36 mouse cellular contexts compared by ENCODE assay signal in genomic region chr4:96785086-96785485, GRCm38 (mm10). TPM values are rescaled to one million over a fixed set of nuclear protein-coding genes. Genes with fewer than 3 reads are reported as not detected.
"Had no signal": no experiment of that assay in that cellular context is flagged by ENCODE, and none has a peak within 500 bp of the region (broad histone marks: within the 10 kb centered on the region; RNA-seq: fewer than 3 reads in every experiment).

Gene Gm12695, minus strand, starts transcription at chr4:96785186.

- H3K4me3 ChIP-seq: left cerebral cortex, adult 2 months; limb, embryonic 10.5 days; limb, embryonic 12.5 days; limb, embryonic 13.5 days; limb, embryonic 15.5 days; liver, embryonic 12.5 days; liver, embryonic 13.5 days; liver, embryonic 15.5 days; lung, embryonic 15.5 days; megakaryocyte, embryonic 14.5 days; midbrain, embryonic 10.5 days; midbrain, embryonic 12.5 days; midbrain, embryonic 13.5 days; midbrain, embryonic 15.5 days; myocyte had no signal

- H3K27ac ChIP-seq: left cerebral cortex, adult 2 months; limb, embryonic 10.5 days; limb, embryonic 12.5 days; limb, embryonic 13.5 days; limb, embryonic 15.5 days; liver, embryonic 12.5 days; liver, embryonic 13.5 days; liver, embryonic 14.5 days; liver, embryonic 15.5 days; lung, embryonic 15.5 days; macrophage; midbrain, embryonic 10.5 days; midbrain, embryonic 12.5 days; midbrain, embryonic 13.5 days; midbrain, embryonic 15.5 days had no signal

- H3K27me3 ChIP-seq: limb, embryonic 12.5 days; limb, embryonic 13.5 days; limb, embryonic 15.5 days; liver, embryonic 12.5 days; liver, embryonic 13.5 days; liver, embryonic 15.5 days; lung, embryonic 15.5 days; megakaryocyte, embryonic 14.5 days; midbrain, embryonic 12.5 days; midbrain, embryonic 13.5 days; midbrain, embryonic 15.5 days had no signal

- H3K4me1 ChIP-seq: limb, embryonic 15.5 days; liver, embryonic 12.5 days; liver, embryonic 13.5 days; liver, embryonic 15.5 days; lung, embryonic 15.5 days; megakaryocyte, embryonic 14.5 days; midbrain, embryonic 10.5 days; midbrain, embryonic 12.5 days; midbrain, embryonic 13.5 days; midbrain, embryonic 15.5 days had no signal

- DNase-seq: left cerebral cortex, postnatal 4 days; liver; liver, embryonic 13.5 days; liver, postnatal 0 days; lung, adult 18-20 months; lung, adult 2 months; lung, embryonic 14.5 days; lung, postnatal 10 days; lung, postnatal 14 days; lung, postnatal 36 days; lung, postnatal 4 days; midbrain, embryonic 14.5 days had no signal

- H3K36me3 ChIP-seq: limb, embryonic 10.5 days; limb, embryonic 12.5 days; limb, embryonic 13.5 days; limb, embryonic 15.5 days; liver, embryonic 12.5 days; liver, embryonic 13.5 days; liver, embryonic 15.5 days; lung, embryonic 15.5 days; midbrain, embryonic 10.5 days; midbrain, embryonic 12.5 days; midbrain, embryonic 13.5 days; midbrain, embryonic 15.5 days had no signal

RNA-seq across cellular contexts. Expression of gene Gm12695, which starts in this region (rescaled TPM):
- polyA plus RNA-seq: limb, embryonic 10.5 days; limb, embryonic 11.5 days; limb, embryonic 12.5 days; limb, embryonic 13.5 days; limb, embryonic 14.5 days; limb, embryonic 15.5 days; liver, adult 2 months; liver, embryonic 11.5 days; liver, embryonic 12.5 days; liver, embryonic 13.5 days; liver, embryonic 14.5 days; liver, embryonic 15.5 days; liver, embryonic 16.5 days; liver, postnatal 0 days; lung, embryonic 14.5 days; macrophage; midbrain, embryonic 10.5 days; midbrain, embryonic 11.5 days; midbrain, embryonic 12.5 days; midbrain, embryonic 14.5 days; midbrain, embryonic 15.5 days; midbrain, embryonic 16.5 days; midbrain, postnatal 0 days; myocyte had no signal
